Mouse (Mus musculus): ENCODE results near the gene Bco1. TPM values are rescaled to one million over a fixed set of nuclear protein-coding genes. Genes with fewer than 3 reads are reported as not detected.

The Bco1 gene
- polyA plus RNA-seq, 1 experiment from 2014 or later, result 0.11 TPM

- 85% methylated on average over 9 of the region's 9 CpGs for WGBS
- Histone ChIP-seq H3K27me3 (replicated peaks; ENCODE audit: control insufficient read depth, insufficient read depth, low read length) (no peaks in the 10 kb centered on the region), H3K27ac (ENCODE audit: low read length) (no peak overlapping the region), H3K4me2 (ENCODE audit: low read length) (no peak overlapping the region), H3K9me3 (ENCODE audit: control insufficient read depth, low read length) (no peaks in the 10 kb centered on the region), H3K36me3 (ENCODE audit: control insufficient read depth, insufficient read depth) (no peaks in the 10 kb centered on the region), H3K4me3 (replicated peaks; ENCODE audit: low read length) (no peak overlapping the region), H3K4me1 (replicated peaks; ENCODE audit: control insufficient read depth, insufficient read depth, low read length) (no peaks in the 10 kb centered on the region), H3K9ac (replicated peaks; ENCODE audit: low read depth, low read length) (no peak overlapping the region)
- no peak for ATAC-seq
Observed at GRCm38 (mm10) chr8:117082947-117083559, 12.6 kb upstream of the Bco1 start.

DNA sequence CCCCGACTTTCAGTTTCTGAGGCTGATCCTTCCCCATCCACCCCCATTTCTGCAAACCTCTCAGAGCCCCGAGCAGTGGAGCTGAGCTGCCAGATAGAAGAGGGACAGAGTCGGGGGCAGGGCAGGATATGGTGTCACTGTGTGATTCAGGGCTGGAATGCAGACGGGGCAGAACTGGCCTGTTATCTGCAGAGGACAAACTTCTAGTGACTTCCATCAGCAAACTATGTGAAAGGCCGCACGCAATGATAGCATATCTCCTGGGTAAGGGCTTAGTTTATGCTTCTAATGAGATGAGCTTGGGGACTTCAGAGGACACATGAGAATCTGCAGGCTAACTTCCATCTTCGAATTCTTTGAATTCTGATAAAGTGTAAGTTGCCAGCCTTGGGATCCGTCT, 10.1 kb upstream of the Bco1 start:
- Histone ChIP-seq H3K4me2 (ENCODE audit: low read length) (no peak overlapping the region), H3K27me3 (replicated peaks; ENCODE audit: control insufficient read depth, insufficient read depth, low read length) (no peaks in the 10 kb centered on the region), H3K4me1 (replicated peaks; ENCODE audit: control insufficient read depth, insufficient read depth, low read length) (no peaks in the 10 kb centered on the region), H3K9ac (replicated peaks; ENCODE audit: low read depth, low read length) (no peak overlapping the region), H3K27ac (ENCODE audit: low read length) (no peak overlapping the region), H3K36me3 (ENCODE audit: control insufficient read depth, insufficient read depth) (no peaks in the 10 kb centered on the region), H3K9me3 (ENCODE audit: control insufficient read depth, low read length) (no peaks in the 10 kb centered on the region), H3K4me3 (replicated peaks; ENCODE audit: low read length) (no peak overlapping the region)
- no peak for ATAC-seq
- 71% methylated on average over 8 of the region's 8 CpGs for whole genome bisulfite sequencing

GRCm38 (mm10) chr8:117087036-117087435, 8.6 kb upstream of the Bco1 start:
- no peak overlapping the region for H3K27ac ChIP-seq (ENCODE audit: low read length)
- H3K4me3 ChIP-seq (replicated peaks; ENCODE audit: low read length), result no peak overlapping the region
- no peak for ATAC-seq
- no peaks in the 10 kb centered on the region for H3K9me3 ChIP-seq (ENCODE audit: control insufficient read depth, low read length)
- H3K9ac ChIP-seq (replicated peaks; ENCODE audit: low read depth, low read length), result no peak overlapping the region
- H3K36me3 ChIP-seq (ENCODE audit: control insufficient read depth, insufficient read depth), result no peaks in the 10 kb centered on the region
- H3K4me1 ChIP-seq (replicated peaks; ENCODE audit: control insufficient read depth, insufficient read depth, low read length), result no peaks in the 10 kb centered on the region
- H3K4me2 ChIP-seq (ENCODE audit: low read length), result no peak overlapping the region
- no peaks in the 10 kb centered on the region for H3K27me3 ChIP-seq (replicated peaks; ENCODE audit: control insufficient read depth, insufficient read depth, low read length)

DNA sequence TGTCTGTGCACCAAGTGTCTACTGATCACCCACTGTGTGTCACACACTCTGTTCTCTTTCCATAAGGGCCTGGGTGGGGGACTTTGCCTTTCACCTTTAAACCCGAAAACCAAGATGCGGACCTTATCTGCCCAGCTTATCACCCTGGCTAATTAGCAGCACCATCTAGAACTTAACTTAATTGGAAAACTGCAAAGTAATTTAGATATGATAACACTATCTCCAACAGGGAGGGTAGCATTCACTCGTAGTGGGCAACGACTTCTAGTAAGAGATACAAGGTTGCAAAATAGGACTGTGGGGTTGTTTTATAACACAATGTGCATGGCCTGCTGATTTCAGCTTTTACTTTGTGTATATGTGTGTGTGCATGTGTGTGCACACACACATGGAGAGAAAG, 5.9 kb upstream of the Bco1 start:
- Histone ChIP-seq H3K4me1 (replicated peaks; ENCODE audit: control insufficient read depth, insufficient read depth, low read length) (no peaks in the 10 kb centered on the region), H3K27ac (ENCODE audit: low read length) (no peak overlapping the region), H3K9ac (replicated peaks; ENCODE audit: low read depth, low read length) (no peak overlapping the region), H3K4me3 (replicated peaks; ENCODE audit: low read length) (no peak overlapping the region), H3K9me3 (ENCODE audit: control insufficient read depth, low read length) (no peaks in the 10 kb centered on the region), H3K4me2 (ENCODE audit: low read length) (no peak overlapping the region), H3K36me3 (ENCODE audit: control insufficient read depth, insufficient read depth) (no peaks in the 10 kb centered on the region), H3K27me3 (replicated peaks; ENCODE audit: control insufficient read depth, insufficient read depth, low read length) (no peaks in the 10 kb centered on the region)
- ATAC-seq, result no peak
- WGBS, result 93% methylated on average over 4 of the region's 4 CpGs

DNA sequence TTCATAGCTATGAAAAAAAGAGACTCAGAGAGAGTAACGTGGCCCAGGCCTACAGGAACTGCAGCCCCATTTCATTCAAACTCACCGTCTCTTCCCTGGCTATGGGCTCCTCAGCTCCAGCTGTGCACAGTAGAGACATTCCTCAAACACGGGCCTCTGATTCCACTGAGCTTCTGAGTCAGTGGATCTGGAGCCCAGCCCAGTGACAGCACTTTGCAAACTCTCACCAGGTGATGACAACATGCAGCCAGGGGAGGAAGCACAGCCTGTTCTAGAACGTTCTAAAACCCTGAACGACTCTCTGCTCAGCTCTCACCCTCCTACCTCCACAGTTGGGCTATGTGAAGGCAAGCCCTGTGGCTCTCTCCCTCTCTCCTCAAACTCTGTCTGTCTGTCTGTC, 1.6 kb upstream of the Bco1 start:
- no peak overlapping the region for H3K9ac ChIP-seq (replicated peaks; ENCODE audit: low read depth, low read length)
- ATAC-seq, result no peak
- 61% methylated on average over 5 of the region's 5 CpGs for WGBS

GRCm38 (mm10) chr8:117097051-117097563, 1.5 kb downstream of the Bco1 start:
- Histone ChIP-seq H3K4me2 (ENCODE audit: low read length) (peak overlapping the region; percentile 29), H3K36me3 (ENCODE audit: control insufficient read depth, insufficient read depth) (no peaks in the 10 kb centered on the region), H3K4me3 (replicated peaks; ENCODE audit: low read length) (no peak overlapping the region), H3K27ac (ENCODE audit: low read length) (no peak overlapping the region), H3K9ac (replicated peaks; ENCODE audit: low read depth, low read length) (no peak overlapping the region), H3K9me3 (ENCODE audit: control insufficient read depth, low read length) (no peaks in the 10 kb centered on the region; the same call in 1 of the 2 replicates), H3K27me3 (replicated peaks; ENCODE audit: control insufficient read depth, insufficient read depth, low read length) (no peaks in the 10 kb centered on the region), H3K4me1 (replicated peaks; ENCODE audit: control insufficient read depth, insufficient read depth, low read length) (peaks cover 13% of the 10 kb centered on the region)
- ATAC-seq, result peak; percentile 11; the same call in 1 of the 2 replicates
- 70% methylated on average over 10 of the region's 10 CpGs for WGBS

More for the DNA sequence above, 1.6 kb upstream of the Bco1 start:
- peaks cover 13% of the 10 kb centered on the region for H3K4me1 ChIP-seq (replicated peaks; ENCODE audit: control insufficient read depth, insufficient read depth, low read length)
- H3K27ac ChIP-seq (ENCODE audit: low read length), result no peak overlapping the region
- H3K27me3 ChIP-seq (replicated peaks; ENCODE audit: control insufficient read depth, insufficient read depth, low read length), result no peaks in the 10 kb centered on the region
- H3K4me3 ChIP-seq (replicated peaks; ENCODE audit: low read length), result no peak overlapping the region
- H3K36me3 ChIP-seq (ENCODE audit: control insufficient read depth, insufficient read depth), result no peaks in the 10 kb centered on the region
- no peak overlapping the region for H3K4me2 ChIP-seq (ENCODE audit: low read length)
- H3K9me3 ChIP-seq (ENCODE audit: control insufficient read depth, low read length), result no peaks in the 10 kb centered on the region; the same call in 1 of the 2 replicates

DNA sequence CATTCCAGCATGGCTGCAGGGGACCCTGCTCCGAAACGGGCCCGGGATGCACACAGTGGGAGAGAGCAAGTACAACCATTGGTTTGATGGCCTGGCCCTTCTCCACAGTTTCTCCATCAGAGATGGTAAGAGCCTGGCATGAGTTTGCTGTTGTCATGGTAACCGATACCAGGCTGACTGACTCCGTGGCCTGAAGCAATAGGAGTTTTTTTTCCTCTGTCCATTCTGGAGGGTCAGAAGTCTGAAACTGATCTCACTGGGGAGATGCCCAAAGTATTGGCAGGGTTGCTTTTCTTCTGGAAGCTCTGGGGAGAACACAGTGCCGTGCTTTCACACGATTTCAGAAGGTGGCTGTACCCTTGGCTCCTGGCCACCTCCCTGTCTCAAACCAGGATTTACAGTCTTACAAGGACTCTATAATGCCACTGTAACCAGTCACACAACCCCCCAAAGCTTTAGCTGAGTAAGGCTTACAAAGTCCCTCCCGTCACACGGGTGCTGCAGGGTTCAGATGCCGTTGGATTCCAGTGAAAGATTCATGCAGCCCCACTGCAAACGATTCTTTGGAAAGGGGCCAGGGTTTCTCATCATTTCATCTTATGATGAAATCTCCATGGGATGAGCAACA, 2.0 kb downstream of the Bco1 start:
- no peak overlapping the region for H3K4me3 ChIP-seq (replicated peaks; ENCODE audit: low read length)
- H3K4me1 ChIP-seq (replicated peaks; ENCODE audit: control insufficient read depth, insufficient read depth, low read length), result peaks cover 13% of the 10 kb centered on the region
- WGBS, result 32% methylated on average over 11 of the region's 11 CpGs
- H3K27ac ChIP-seq (ENCODE audit: low read length), result peak overlapping the region; percentile 33; the same call in 1 of the 2 replicates
- H3K9me3 ChIP-seq (ENCODE audit: control insufficient read depth, low read length), result no peaks in the 10 kb centered on the region; the same call in 1 of the 2 replicates
- H3K9ac ChIP-seq (replicated peaks; ENCODE audit: low read depth, low read length), result no peak overlapping the region
- no peaks in the 10 kb centered on the region for H3K36me3 ChIP-seq (ENCODE audit: control insufficient read depth, insufficient read depth)
- peak; percentile 86 for ATAC-seq
- H3K4me2 ChIP-seq (ENCODE audit: low read length), result peak overlapping the region; percentile 29
- no peaks in the 10 kb centered on the region for H3K27me3 ChIP-seq (replicated peaks; ENCODE audit: control insufficient read depth, insufficient read depth, low read length)

GRCm38 (mm10) chr8:117107533-117107932, 11.9 kb downstream of the Bco1 start:
- Histone ChIP-seq H3K27ac (ENCODE audit: low read length) (no peak overlapping the region), H3K4me2 (ENCODE audit: low read length) (no peak overlapping the region), H3K4me1 (replicated peaks; ENCODE audit: control insufficient read depth, insufficient read depth, low read length) (no peaks in the 10 kb centered on the region), H3K4me3 (replicated peaks; ENCODE audit: low read length) (no peak overlapping the region), H3K9ac (replicated peaks; ENCODE audit: low read depth, low read length) (no peak overlapping the region), H3K27me3 (replicated peaks; ENCODE audit: control insufficient read depth, insufficient read depth, low read length) (no peaks in the 10 kb centered on the region), H3K9me3 (ENCODE audit: control insufficient read depth, low read length) (no peaks in the 10 kb centered on the region), H3K36me3 (ENCODE audit: control insufficient read depth, insufficient read depth) (no peaks in the 10 kb centered on the region)
- 19% methylated on average over 9 of the region's 9 CpGs for WGBS
- no peak for ATAC-seq

DNA sequence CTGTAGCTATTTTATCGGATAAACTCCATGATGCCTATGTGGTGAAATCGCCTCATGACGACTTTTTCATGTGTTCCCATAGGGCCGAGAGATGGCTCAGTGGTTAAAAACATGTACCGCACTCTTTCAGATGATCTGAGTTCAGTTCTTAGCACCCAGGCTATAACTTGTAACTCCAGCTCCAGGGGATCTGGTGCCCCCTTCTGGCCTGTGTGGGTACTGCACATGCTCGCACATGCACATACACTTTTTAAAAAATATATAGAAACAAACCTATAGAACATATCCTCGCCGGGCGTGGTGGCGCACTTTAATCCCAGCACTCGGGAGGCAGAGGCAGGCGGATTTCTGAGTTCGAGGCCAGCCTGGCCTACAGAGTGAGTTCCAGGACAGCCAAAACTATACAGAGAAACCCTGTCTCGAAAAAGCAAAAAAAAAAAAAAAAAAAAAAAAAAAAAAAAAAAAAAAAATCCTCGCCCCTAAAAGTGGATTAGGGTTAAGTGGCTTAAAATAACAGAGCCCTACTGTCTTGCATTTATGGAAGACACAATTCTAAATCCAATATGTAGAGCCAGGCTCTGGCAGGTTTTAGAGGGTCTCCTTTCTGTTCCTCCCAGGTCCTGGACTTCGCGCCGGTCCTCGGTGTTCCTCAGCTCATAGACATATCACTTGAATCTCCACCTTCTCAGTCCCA, 13.5 kb downstream of the Bco1 start:
- Histone ChIP-seq H3K9me3 (ENCODE audit: control insufficient read depth, low read length) (no peaks in the 10 kb centered on the region), H3K4me1 (replicated peaks; ENCODE audit: control insufficient read depth, insufficient read depth, low read length) (no peaks in the 10 kb centered on the region), H3K36me3 (ENCODE audit: control insufficient read depth, insufficient read depth) (no peaks in the 10 kb centered on the region), H3K4me3 (replicated peaks; ENCODE audit: low read length) (no peak overlapping the region), H3K9ac (replicated peaks; ENCODE audit: low read depth, low read length) (no peak overlapping the region), H3K27ac (ENCODE audit: low read length) (no peak overlapping the region), H3K27me3 (replicated peaks; ENCODE audit: control insufficient read depth, insufficient read depth, low read length) (no peaks in the 10 kb centered on the region), H3K4me2 (ENCODE audit: low read length) (no peak overlapping the region)
- WGBS, result 88% methylated on average over 19 of the region's 19 CpGs
- ATAC-seq, result no peak
